Mouse (Mus musculus) liver, embryonic 11.5 days (tissue): Measurements from ENCODE around the gene Dazap2. TPM values are rescaled to one million over a fixed set of nuclear protein-coding genes. Genes with fewer than 3 reads are reported as not detected.
A peak's percentile ranks its signal among the peaks of the same experiment; 100 is the strongest.

Experiments
- ATAC-seq: fragments of 200-750 bp; cut with Nextera tagmentation; replicated peaks from 2 replicates; pipeline ENCODE4 v1.8.0; 2017; ENCODE audit warnings: moderate number of reproducible peaks, mild to moderate bottlenecking, moderate TSS enrichment, moderate library complexity; ENCODE audit not compliant: low FRiP score
- DNase-seq: peaks from one replicate; pipeline ENCODE4 v3.0.0-alpha.2; 2017; ENCODE audit warnings: low spot score
- H3K27ac ChIP-seq: fragments of 300-500 bp; sonication (generic); 2 replicates; pipeline ENCODE4 v1.5.1; 2014; ENCODE audit warnings: mild to moderate bottlenecking, low read depth, low read length, control low read depth
- H3K27me3 ChIP-seq: fragments of 300-500 bp; sonication (generic); replicated peaks from 2 replicates; pipeline ENCODE4 v1.6.1; 2014; ENCODE audit warnings: low read length, mixed read lengths; ENCODE audit not compliant: control insufficient read depth, insufficient read depth
- H3K36me3 ChIP-seq: fragments of 300-500 bp; sonication (generic); 2 replicates; pipeline ENCODE4 v1.6.1; 2014; ENCODE audit warnings: mild to moderate bottlenecking, low read length, moderate library complexity, mixed read lengths; ENCODE audit not compliant: control insufficient read depth, insufficient read depth
- H3K4me1 ChIP-seq: fragments of 300-500 bp; sonication (generic); replicated peaks from 2 replicates; pipeline ENCODE4 v1.6.1; 2014; ENCODE audit warnings: low read length, mixed read lengths; ENCODE audit not compliant: control insufficient read depth, insufficient read depth
- H3K4me2 ChIP-seq: fragments of 300-500 bp; sonication (generic); 2 replicates; pipeline ENCODE4 v1.6.1; 2014; ENCODE audit warnings: mild to moderate bottlenecking, control low read depth, moderate library complexity
- H3K4me3 ChIP-seq: fragments of 300-500 bp; sonication (generic); 2 replicates; pipeline ENCODE4 v1.5.1; 2014; ENCODE audit warnings: low read depth, low read length, control low read depth
- H3K9ac ChIP-seq: fragments of 300-500 bp; sonication (generic); 2 replicates; pipeline ENCODE4 v1.6.1; 2014; ENCODE audit warnings: low read depth, low read length, control low read depth
- H3K9me3 ChIP-seq: fragments of 300-500 bp; sonication (generic); 2 replicates; pipeline ENCODE4 v1.6.1; 2016; ENCODE audit warnings: low read length, inconsistent platforms, mixed read lengths; ENCODE audit not compliant: control insufficient read depth
- WGBS: fragments of 180-500 bp; shearing (Covaris S2); extraction: QIAGEN DNeasy Blood & Tissue Kit; methylation state at CpG from one replicate; pipeline ENCODE4 v1.1.7; 2014; 5-methylcytosine and 5-hydroxymethylcytosine counted together
- polyA plus RNA-seq: library from polyadenylated mRNA; unstranded; fragments of >200 nt; fragmentation: Nextera tagmentation; extraction: Ambion mirVana; gene quantifications from 2 replicates; pipeline ENCODE4 v1.2.1, GENCODE M21; 2014

Gene Dazap2
- polyA plus RNA-seq, 1 experiment from 2014 or later: 256 TPM

GRCm38 (mm10) chr15:100637661-100638060 lies 22.5 kb downstream of the Dazap2 start:
- no peaks in the 10 kb centered on the region for H3K36me3 ChIP-seq
- peaks cover 23% of the 10 kb centered on the region for H3K4me1 ChIP-seq
- H3K9ac ChIP-seq: no peak overlapping the region
- peak overlapping the region; percentile 63; the same call in 1 of the 2 replicates for H3K4me3 ChIP-seq
- peak overlapping the region; percentile 97 for H3K4me2 ChIP-seq
- WGBS: 14% methylated on average over 6 of the region's 6 CpGs
- H3K27ac ChIP-seq: no peak overlapping the region
- no peak for DNase-seq
- H3K9me3 ChIP-seq: no peaks in the 10 kb centered on the region
- H3K27me3 ChIP-seq: peaks cover 43% of the 10 kb centered on the region
- no peak for ATAC-seq

- H3K4me2 ChIP-seq: no peak overlapping the region
- no peaks in the 10 kb centered on the region for H3K9me3 ChIP-seq
- no peak overlapping the region for H3K9ac ChIP-seq
- peaks cover 18% of the 10 kb centered on the region for H3K4me1 ChIP-seq
- DNase-seq: no peak
- WGBS: 72% methylated on average over 16 of the region's 16 CpGs
- peaks cover 33% of the 10 kb centered on the region for H3K27me3 ChIP-seq
- no peak for ATAC-seq
- no peaks in the 10 kb centered on the region for H3K36me3 ChIP-seq
- H3K27ac ChIP-seq: no peak overlapping the region
- no peak overlapping the region for H3K4me3 ChIP-seq
These were observed 25.0 kb downstream of the Dazap2 start for GRCm38 (mm10) chr15:100639972-100640750.

- Histone ChIP-seq H3K9ac (no peak overlapping the region), H3K4me1 (peaks cover 9% of the 10 kb centered on the region), H3K4me3 (no peak overlapping the region), H3K9me3 (no peaks in the 10 kb centered on the region), H3K27ac (no peak overlapping the region), H3K27me3 (peaks cover 22% of the 10 kb centered on the region), H3K36me3 (no peaks in the 10 kb centered on the region), H3K4me2 (no peak overlapping the region)
- no peak for DNase-seq
- WGBS: 79% methylated on average over 16 of the region's 16 CpGs
- ATAC-seq: no peak
These were observed 26.2 kb downstream of the Dazap2 start for GRCm38 (mm10) chr15:100641226-100641810.

- Histone ChIP-seq H3K9me3 (no peaks in the 10 kb centered on the region), H3K27me3 (peaks cover 10% of the 10 kb centered on the region), H3K4me2 (no peak overlapping the region), H3K4me1 (0 out of 2 replicates have a peak, but pooled peaks cover 2% of the 10 kb centered on the region), H3K4me3 (no peak overlapping the region), H3K36me3 (no peaks in the 10 kb centered on the region), H3K27ac (no peak overlapping the region), H3K9ac (no peak overlapping the region)
- 87% methylated on average over 7 of the region's 7 CpGs for WGBS
- ATAC-seq: no peak
- DNase-seq: no peak
These were observed 27.3 kb downstream of the Dazap2 start for GRCm38 (mm10) chr15:100642451-100642850.

- ATAC-seq (no peak), DNase-seq (no peak)
- Histone ChIP-seq H3K4me3 (no peak overlapping the region), H3K9ac (no peak overlapping the region), H3K36me3 (no peaks in the 10 kb centered on the region), H3K27ac (no peak overlapping the region), H3K9me3 (no peaks in the 10 kb centered on the region), H3K27me3 (no peaks in the 10 kb centered on the region), H3K4me2 (no peak overlapping the region), H3K4me1 (no peaks in the 10 kb centered on the region)
- 74% methylated on average over 6 of the region's 6 CpGs for WGBS
These were observed 31.0 kb downstream of the Dazap2 start for GRCm38 (mm10) chr15:100646161-100646560.

- Histone ChIP-seq H3K27me3 (no peaks in the 10 kb centered on the region), H3K27ac (no peak overlapping the region), H3K4me3 (no peak overlapping the region), H3K4me1 (no peaks in the 10 kb centered on the region), H3K36me3 (no peaks in the 10 kb centered on the region), H3K4me2 (no peak overlapping the region), H3K9me3 (no peaks in the 10 kb centered on the region), H3K9ac (no peak overlapping the region)
- ATAC-seq (no peak), DNase-seq (no peak)
- WGBS: 81% methylated on average over 10 of the region's 10 CpGs
These were observed 35.0 kb downstream of the Dazap2 start for GRCm38 (mm10) chr15:100650111-100650510.

- Histone ChIP-seq H3K4me3 (no peak overlapping the region), H3K4me1 (no peaks in the 10 kb centered on the region), H3K27ac (no peak overlapping the region), H3K9ac (no peak overlapping the region), H3K36me3 (no peaks in the 10 kb centered on the region; the same call in 1 of the 2 replicates), H3K27me3 (no peaks in the 10 kb centered on the region), H3K4me2 (no peak overlapping the region), H3K9me3 (no peaks in the 10 kb centered on the region)
- DNase-seq: no peak
- no peak for ATAC-seq
- 61% methylated on average over 9 of the region's 9 CpGs for WGBS
These were observed 36.5 kb downstream of the Dazap2 start for GRCm38 (mm10) chr15:100651610-100652009.

GRCm38 (mm10) chr15:100654271-100654670 lies 39.1 kb downstream of the Dazap2 start:
- no peaks in the 10 kb centered on the region for H3K4me1 ChIP-seq
- H3K4me2 ChIP-seq: no peak overlapping the region
- no peak for ATAC-seq
- WGBS: 71% methylated on average over 1 of the region's 1 CpGs
- H3K9ac ChIP-seq: no peak overlapping the region
- no peak overlapping the region for H3K27ac ChIP-seq
- H3K27me3 ChIP-seq: no peaks in the 10 kb centered on the region
- H3K4me3 ChIP-seq: no peak overlapping the region
- no peaks in the 10 kb centered on the region; the same call in 1 of the 2 replicates for H3K36me3 ChIP-seq
- H3K9me3 ChIP-seq: no peaks in the 10 kb centered on the region
- no peak for DNase-seq

GRCm38 (mm10) chr15:100655201-100655600 lies 40.1 kb downstream of the Dazap2 start:
- H3K4me1 ChIP-seq: no peaks in the 10 kb centered on the region
- no peaks in the 10 kb centered on the region for H3K27me3 ChIP-seq
- no peak overlapping the region for H3K4me3 ChIP-seq
- no peaks in the 10 kb centered on the region for H3K9me3 ChIP-seq
- H3K36me3 ChIP-seq: no peaks in the 10 kb centered on the region; the same call in 1 of the 2 replicates
- no peak overlapping the region for H3K27ac ChIP-seq
- ATAC-seq: no peak
- WGBS: 83% methylated on average over 5 of the region's 5 CpGs
- DNase-seq: no peak
- H3K9ac ChIP-seq: no peak overlapping the region
- no peak overlapping the region for H3K4me2 ChIP-seq
